Mouse (Mus musculus) heart, postnatal 0 days (tissue): ENCODE measurements at regions not wholly inside any gene's neighbourhood (a gene's known extent, or its start where the extent isn't known, plus 50 kb on each side); places are given as distances from the start of the nearest gene placed in this dataset.

Experiments
- CTCF ChIP-seq: IDR thresholded peaks from 2 replicates; pipeline ENCODE4 v1.5.1; 2016; ENCODE audit warnings: antibody characterized with exemption, control low read depth, low read depth
- EP300 ChIP-seq: IDR thresholded peaks from 2 replicates; pipeline ENCODE4 v1.6.1; 2016; ENCODE audit warnings: antibody characterized with exemption, low read depth

GRCm38 (mm10) chr4:45639397-45640034 lies 107.2 kb upstream of the Shb start:
- TF ChIP-seq CTCF (no peak), EP300 (no peak)
